Mouse (Mus musculus): ENCODE data around the gene Flywch2.

- TF ChIP-seq CTCF (conservative IDR thresholded peaks at IDR 0.05; ENCODE audit: insufficient read depth, insufficient read length, low read depth, low read length) (no peak), POLR2A (IDR thresholded peaks at IDR 0.05; ENCODE audit: low read depth, low read length) (no peak)
These were observed 29.8 kb upstream of the Flywch2 start for GRCm38 (mm10) chr17:23815641-23816040.
